Mouse (Mus musculus): Measurements from ENCODE around the gene Wfdc15b. TPM values are rescaled to one million over a fixed set of nuclear protein-coding genes. Genes with fewer than 3 reads are reported as not detected.
A peak's percentile ranks its signal among the peaks of the same experiment; 100 is the strongest.

Wfdc15b gene
- polyA plus RNA-seq, 1 experiment = not detected

- no peak for TF ChIP-seq CTCF (IDR thresholded peaks at IDR 0.05; ENCODE audit: extremely low read depth, insufficient read depth, low read length)
- Histone ChIP-seq H3K4me3 (ENCODE audit: insufficient read depth, low read length) (no peak within 1 kb of the TSS), H3K4me1 (ENCODE audit: control insufficient read depth, insufficient read depth, low read length) (no peaks in the 10 kb centered on the region), H3K27ac (ENCODE audit: insufficient read depth, low read length) (no peak within 1 kb of the TSS)
Observed at GRCm38 (mm10) chr2:164182692-164183255, 38.7 kb downstream of the Wfdc15b start, which contains the start of gene Wfdc5. Gene Wfdc5, minus strand, starts transcription at chr2:164182742.

- H3K4me3 ChIP-seq (ENCODE audit: insufficient read depth, low read length) = no peak overlapping the region
- no peak for TF ChIP-seq CTCF (IDR thresholded peaks at IDR 0.05; ENCODE audit: extremely low read depth, insufficient read depth, low read length)
- no peak for TF ChIP-seq POLR2A (IDR thresholded peaks at IDR 0.05; ENCODE audit: extremely low read depth, insufficient read depth, low read length)
- H3K4me1 ChIP-seq (ENCODE audit: control insufficient read depth, insufficient read depth, low read length) = peaks cover 1% of the 10 kb centered on the region; the same call in 1 of the 2 replicates
- no peak overlapping the region for H3K27ac ChIP-seq (ENCODE audit: insufficient read depth, low read length)
Observed at GRCm38 (mm10) chr2:164180770-164181169, 40.7 kb downstream of the Wfdc15b start.

- Histone ChIP-seq H3K4me1 (ENCODE audit: control insufficient read depth, insufficient read depth, low read length) (peaks cover 3% of the 10 kb centered on the region; the same call in 1 of the 2 replicates), H3K4me3 (ENCODE audit: insufficient read depth, low read length) (no peak overlapping the region), H3K27ac (ENCODE audit: insufficient read depth, low read length) (no peak overlapping the region)
- TF ChIP-seq POLR2A (IDR thresholded peaks at IDR 0.05; ENCODE audit: extremely low read depth, insufficient read depth, low read length) (no peak), CTCF (IDR thresholded peaks at IDR 0.05; ENCODE audit: extremely low read depth, insufficient read depth, low read length) (peak; percentile 36)
Observed at GRCm38 (mm10) chr2:164180124-164180523, 41.3 kb downstream of the Wfdc15b start.

GRCm38 (mm10) chr2:164177831-164178230, 43.6 kb downstream of the Wfdc15b start:
- no peak overlapping the region for H3K27ac ChIP-seq (ENCODE audit: insufficient read depth, low read length)
- H3K4me3 ChIP-seq (ENCODE audit: insufficient read depth, low read length) = no peak overlapping the region
- H3K4me1 ChIP-seq (ENCODE audit: control insufficient read depth, insufficient read depth, low read length) = peaks cover 5% of the 10 kb centered on the region; the same call in 1 of the 2 replicates
- TF ChIP-seq CTCF (IDR thresholded peaks at IDR 0.05; ENCODE audit: extremely low read depth, insufficient read depth, low read length) (no peak), POLR2A (IDR thresholded peaks at IDR 0.05; ENCODE audit: extremely low read depth, insufficient read depth, low read length) (no peak)

- Histone ChIP-seq H3K27ac (ENCODE audit: insufficient read depth, low read length) (no peak overlapping the region), H3K4me1 (ENCODE audit: control insufficient read depth, insufficient read depth, low read length) (peaks cover 5% of the 10 kb centered on the region; the same call in 1 of the 2 replicates), H3K4me3 (ENCODE audit: insufficient read depth, low read length) (no peak overlapping the region)
- TF ChIP-seq POLR2A (IDR thresholded peaks at IDR 0.05; ENCODE audit: extremely low read depth, insufficient read depth, low read length) (no peak), CTCF (IDR thresholded peaks at IDR 0.05; ENCODE audit: extremely low read depth, insufficient read depth, low read length) (no peak)
Observed at GRCm38 (mm10) chr2:164175850-164176249, 45.6 kb downstream of the Wfdc15b start.

- Histone ChIP-seq H3K4me3 (ENCODE audit: insufficient read depth, low read length) (no peak overlapping the region), H3K4me1 (ENCODE audit: control insufficient read depth, insufficient read depth, low read length) (peaks cover 5% of the 10 kb centered on the region; the same call in 1 of the 2 replicates), H3K27ac (ENCODE audit: insufficient read depth, low read length) (0 out of 2 replicates have a peak overlapping the region, but pooled peaks have one; percentile 8)
- no peak for TF ChIP-seq CTCF (IDR thresholded peaks at IDR 0.05; ENCODE audit: extremely low read depth, insufficient read depth, low read length)
- no peak for TF ChIP-seq POLR2A (IDR thresholded peaks at IDR 0.05; ENCODE audit: extremely low read depth, insufficient read depth, low read length)
Observed at GRCm38 (mm10) chr2:164174649-164175395, 46.6 kb downstream of the Wfdc15b start.

GRCm38 (mm10) chr2:164173394-164173793, 48.1 kb downstream of the Wfdc15b start:
- no peak overlapping the region for H3K27ac ChIP-seq (ENCODE audit: insufficient read depth, low read length)
- H3K4me3 ChIP-seq (ENCODE audit: insufficient read depth, low read length) = no peak overlapping the region
- TF ChIP-seq POLR2A (IDR thresholded peaks at IDR 0.05; ENCODE audit: extremely low read depth, insufficient read depth, low read length) (no peak), CTCF (IDR thresholded peaks at IDR 0.05; ENCODE audit: extremely low read depth, insufficient read depth, low read length) (no peak)
- peaks cover 5% of the 10 kb centered on the region; the same call in 1 of the 2 replicates for H3K4me1 ChIP-seq (ENCODE audit: control insufficient read depth, insufficient read depth, low read length)

- no peak within 1 kb of the TSS for H3K27ac ChIP-seq (ENCODE audit: insufficient read depth, low read length)
- TF ChIP-seq POLR2A (IDR thresholded peaks at IDR 0.05; ENCODE audit: extremely low read depth, insufficient read depth, low read length) = no peak
- no peak for TF ChIP-seq CTCF (IDR thresholded peaks at IDR 0.05; ENCODE audit: extremely low read depth, insufficient read depth, low read length)
- peak within 1 kb of the TSS; percentile 19 for H3K4me3 ChIP-seq (ENCODE audit: insufficient read depth, low read length)
- H3K4me1 ChIP-seq (ENCODE audit: control insufficient read depth, insufficient read depth, low read length) = peaks cover 4% of the 10 kb centered on the region; the same call in 1 of the 2 replicates
Observed at GRCm38 (mm10) chr2:164170902-164171301, 50.6 kb downstream of the Wfdc15b start, which contains the start of gene Kcns1. Gene Kcns1, minus strand, starts transcription at chr2:164171113.

GRCm38 (mm10) chr2:164170326-164170725, 51.1 kb downstream of the Wfdc15b start:
- Histone ChIP-seq H3K27ac (ENCODE audit: insufficient read depth, low read length) (no peak overlapping the region), H3K4me3 (ENCODE audit: insufficient read depth, low read length) (peak overlapping the region; percentile 19; the same call in 1 of the 2 replicates), H3K4me1 (ENCODE audit: control insufficient read depth, insufficient read depth, low read length) (peaks cover 1% of the 10 kb centered on the region; the same call in 1 of the 2 replicates)
- TF ChIP-seq POLR2A (IDR thresholded peaks at IDR 0.05; ENCODE audit: extremely low read depth, insufficient read depth, low read length) (no peak), CTCF (IDR thresholded peaks at IDR 0.05; ENCODE audit: extremely low read depth, insufficient read depth, low read length) (no peak)
